Mouse (Mus musculus) small intestine, adult 10 weeks (tissue): Measurements from ENCODE around the gene Klhl9. TPM values are rescaled to one million over a fixed set of nuclear protein-coding genes. Genes with fewer than 3 reads are reported as not detected.

Source experiments
- polyA plus RNA-seq: library from polyadenylated mRNA; stranded (reverse); fragments of 350-450 nt; fragmentation: Illumina TruSeq; extraction: RNeasy Lipid Tissue Mini Kit (QIAGEN cat#74804); gene quantifications from one replicate; pipeline ENCODE4 v1.2.3, GENCODE M21; 2014; ENCODE audit warnings: low replicate concordance

Klhl9 gene
- polyA plus RNA-seq: 117 TPM

GRCm38 (mm10) chr4:88721791-88722721 is at the start of gene Klhl9, which contains the start of gene Gm26566:
Gene Klhl9 (minus strand): TSS chr4:88722465.
Gene Gm26566 (plus strand): TSS chr4:88721805.

GRCm38 (mm10) chr4:88759610-88760268 is 37.5 kb upstream of the Klhl9 start, which contains the start of gene Gm13283:
Gene Gm13283 (plus strand): TSS chr4:88760119.

GRCm38 (mm10) chr4:88754818-88755340 is 32.6 kb upstream of the Klhl9 start, which contains the start of gene Gm13271:
Gene Gm13271 (plus strand): TSS chr4:88754868.

GRCm38 (mm10) chr4:88691259-88691658 is 31.0 kb downstream of the Klhl9 start, which contains the start of gene Ifnab:
Gene Ifnab (minus strand): TSS chr4:88691359.

GRCm38 (mm10) chr4:88683812-88684211 is 38.5 kb downstream of the Klhl9 start, which contains the start of gene Ifna2:
Gene Ifna2 (minus strand): TSS chr4:88683912.

GRCm38 (mm10) chr4:88676824-88677223 is 45.4 kb downstream of the Klhl9 start, which contains the start of gene Ifna16:
Gene Ifna16 (minus strand): TSS chr4:88676924.

Other genes starting within 250 kb of the Klhl9 start
- not detected for gene Ifnb1, start 199.7 kb downstream of the Klhl9 start, polyA plus RNA-seq
- gene Ifna15, start 164.2 kb downstream of the Klhl9 start, polyA plus RNA-seq: not detected
- not detected for gene Ifna14, start 150.7 kb downstream of the Klhl9 start, polyA plus RNA-seq
- not detected for gene Ifna9, start 130.1 kb downstream of the Klhl9 start, polyA plus RNA-seq
- not detected for gene Ifna12, start 119.1 kb downstream of the Klhl9 start, polyA plus RNA-seq
- gene C87499, start 88.1 kb downstream of the Klhl9 start, polyA plus RNA-seq: not detected
- not detected for gene Ifna13, start 78.0 kb downstream of the Klhl9 start, polyA plus RNA-seq
- gene Ifna16, start 45.5 kb downstream of the Klhl9 start, polyA plus RNA-seq: not detected
- gene Ifna2, start 38.6 kb downstream of the Klhl9 start, polyA plus RNA-seq: not detected
- not detected for gene Ifnab, start 31.1 kb downstream of the Klhl9 start, polyA plus RNA-seq
- gene Gm26566, start 660 bp downstream of the Klhl9 start, polyA plus RNA-seq: not detected
- gene Gm13271, start 32.4 kb upstream of the Klhl9 start, polyA plus RNA-seq: not detected
- gene Gm13283, start 37.7 kb upstream of the Klhl9 start, polyA plus RNA-seq: not detected
- not detected for gene Gm13290, start 51.4 kb upstream of the Klhl9 start, polyA plus RNA-seq
- gene Gm13289, start 54.5 kb upstream of the Klhl9 start, polyA plus RNA-seq: not detected
- gene Gm13272, start 57.4 kb upstream of the Klhl9 start, polyA plus RNA-seq: not detected
- not detected for gene Ifnz, start 59.7 kb upstream of the Klhl9 start, polyA plus RNA-seq
- not detected for gene Gm13276, start 63.2 kb upstream of the Klhl9 start, polyA plus RNA-seq
- not detected for gene Gm13277, start 66.2 kb upstream of the Klhl9 start, polyA plus RNA-seq
- gene Gm13278, start 69.1 kb upstream of the Klhl9 start, polyA plus RNA-seq: not detected
- not detected for gene Gm13275, start 72.0 kb upstream of the Klhl9 start, polyA plus RNA-seq
- gene Gm13279, start 74.9 kb upstream of the Klhl9 start, polyA plus RNA-seq: not detected
- gene Gm13285, start 77.2 kb upstream of the Klhl9 start, polyA plus RNA-seq: not detected
- not detected for gene Gm13287, start 80.8 kb upstream of the Klhl9 start, polyA plus RNA-seq
- gene Gm13288, start 83.1 kb upstream of the Klhl9 start, polyA plus RNA-seq: not detected
- gene Ifna7, start 93.8 kb upstream of the Klhl9 start, polyA plus RNA-seq: not detected
- gene Ifna11, start 97.5 kb upstream of the Klhl9 start, polyA plus RNA-seq: not detected
- gene Ifna6, start 105.0 kb upstream of the Klhl9 start, polyA plus RNA-seq: not detected
- not detected for gene Ifna5, start 113.1 kb upstream of the Klhl9 start, polyA plus RNA-seq
- not detected for gene Ifna4, start 119.4 kb upstream of the Klhl9 start, polyA plus RNA-seq
- gene Ifna1, start 127.6 kb upstream of the Klhl9 start, polyA plus RNA-seq: not detected
- gene Ifne, start 157.7 kb upstream of the Klhl9 start, polyA plus RNA-seq: not detected